Comparison of ENCODE assay signal across 20 mouse cellular contexts in the genomic region with DNA sequence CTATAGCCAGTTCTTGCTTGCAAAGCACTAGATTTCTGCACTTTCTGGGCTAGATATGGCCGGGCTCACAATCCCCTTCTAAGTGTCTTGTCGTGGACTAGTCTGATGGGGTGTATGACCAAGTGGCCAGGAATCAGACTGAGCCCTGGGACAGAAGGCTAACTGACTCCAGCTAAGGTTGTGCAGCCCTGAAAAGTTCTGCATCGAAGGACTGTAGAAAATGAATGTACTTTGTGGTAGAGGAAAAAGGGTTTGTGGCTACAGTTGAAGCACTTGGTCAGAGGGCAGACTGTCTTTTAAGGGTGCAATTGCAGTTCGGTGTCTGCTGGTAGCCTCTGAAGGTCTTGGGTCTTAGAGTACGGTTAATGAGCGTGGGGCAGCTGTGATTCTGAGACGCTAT. TPM values are rescaled to one million over a fixed set of nuclear protein-coding genes. Genes with fewer than 3 reads are reported as not detected.
"Had no signal": no experiment of that assay in that cellular context is flagged by ENCODE, and none has a peak within 500 bp of the region (broad histone marks: within the 10 kb centered on the region; RNA-seq: fewer than 3 reads in every experiment).

No protein-coding gene starts in this region.

- DNase-seq: kidney, adult 9 months; kidney, postnatal 36 days; layer of hippocampus, adult 9-11 months; layer of hippocampus, postnatal 36 days; liver; lung, adult 2 months; lung, postnatal 4 days; retina, postnatal 1 day; right cerebral cortex, postnatal 4 days; spleen, adult 18-20 months had no signal

- H3K9me3 ChIP-seq: limb, embryonic 12.5 days; midbrain, embryonic 12.5 days; neural tube, embryonic 13.5 days had no signal

- H3K36me3 ChIP-seq: limb, embryonic 12.5 days; midbrain, embryonic 12.5 days; neural tube, embryonic 13.5 days had no signal

- H3K9ac ChIP-seq: limb, embryonic 12.5 days; liver, embryonic 14.5 days; midbrain, embryonic 12.5 days; neural tube, embryonic 13.5 days had no signal

- ATAC-seq: intestine, postnatal 0 days; midbrain, embryonic 16.5 days had no signal

- H3K27ac ChIP-seq: kidney, postnatal 0 days; limb, embryonic 12.5 days; liver, embryonic 14.5 days; midbrain, embryonic 12.5 days; neural tube, embryonic 13.5 days had no signal

- H3K4me2 ChIP-seq: limb, embryonic 12.5 days; midbrain, embryonic 12.5 days; neural tube, embryonic 13.5 days had no signal

- H3K4me3 ChIP-seq: limb, embryonic 12.5 days; midbrain, embryonic 12.5 days; neural tube, embryonic 13.5 days had no signal

RNA-seq across cellular contexts. Expression of a gene that starts 15.4 kb away (rescaled TPM):
- total RNA-seq: megakaryocyte, adult 5-6 weeks had no signal
- polyA plus RNA-seq: intestine, postnatal 0 days; limb, embryonic 12.5 days; liver, embryonic 14.5 days; lung, postnatal 0 days; midbrain, embryonic 12.5 days; midbrain, embryonic 16.5 days; neural tube, embryonic 13.5 days; stomach, embryonic 16.5 days had no signal
